Mouse (Mus musculus) cerebellum, adult 11 months (tissue): ENCODE data around the gene Abcb4.
"Not testable (repeated sequence)": the region's sequence is repeated elsewhere in the genome, so short reads cannot be mapped to it uniquely, and the experiment has no call there.

Experiments used
- DNase-seq: peaks from one replicate; pipeline ENCODE4 v3.0.0; 2022

Abcb4 gene

GRCm38 (mm10) chr5:8893300-8894103 is at the start of gene Abcb4:
Gene Abcb4 (plus strand): TSS chr5:8893717.
- peak; percentile 27 for DNase-seq

GRCm38 (mm10) chr5:8848607-8849575 is 44.6 kb upstream of the Abcb4 start:
- DNase-seq = not testable (repeated sequence)

GRCm38 (mm10) chr5:8850851-8851250 is 42.7 kb upstream of the Abcb4 start:
- DNase-seq = no peak

DNA sequence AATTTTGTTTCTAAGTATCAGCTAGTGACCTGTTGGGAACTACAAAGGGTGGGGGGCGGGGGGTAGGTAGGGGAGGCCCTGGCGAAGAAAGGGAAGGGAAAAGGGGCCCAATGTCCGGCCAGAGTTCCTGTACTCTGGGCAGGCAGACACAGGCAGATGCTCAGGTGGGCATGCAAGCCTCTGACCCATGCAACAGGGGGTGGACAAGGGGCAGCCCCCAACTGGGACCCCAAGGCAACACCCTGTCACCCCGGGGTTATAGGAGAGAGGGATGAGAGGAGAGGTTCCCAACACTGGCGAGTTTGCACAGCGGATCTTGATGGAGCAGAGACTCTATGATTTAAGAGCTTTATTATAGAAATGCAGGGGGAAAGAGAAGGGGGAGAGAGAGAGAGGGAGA is 36.3 kb upstream of the Abcb4 start:
- DNase-seq = no peak

DNA sequence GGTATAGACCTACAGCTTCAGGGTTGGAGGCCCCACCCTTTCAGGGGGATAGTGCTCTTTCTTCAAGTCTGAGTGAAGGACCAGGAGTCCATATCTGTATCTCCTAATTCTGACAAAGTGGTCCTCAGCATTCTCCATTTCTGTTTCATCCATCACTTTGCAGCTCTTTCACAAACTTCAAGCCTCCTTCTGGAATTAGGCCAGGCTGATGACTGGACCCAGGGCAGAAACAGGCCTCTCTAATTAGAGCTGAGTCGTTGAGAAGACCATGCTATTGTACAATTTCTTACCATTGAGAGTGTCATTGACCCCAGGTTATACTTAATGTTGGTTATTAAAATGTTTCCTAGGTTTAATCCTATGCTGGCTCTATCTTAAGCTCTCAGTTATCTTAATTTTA is 31.7 kb upstream of the Abcb4 start:
- no peak for DNase-seq

GRCm38 (mm10) chr5:8863580-8864337 is 29.8 kb upstream of the Abcb4 start:
- no peak for DNase-seq

DNA sequence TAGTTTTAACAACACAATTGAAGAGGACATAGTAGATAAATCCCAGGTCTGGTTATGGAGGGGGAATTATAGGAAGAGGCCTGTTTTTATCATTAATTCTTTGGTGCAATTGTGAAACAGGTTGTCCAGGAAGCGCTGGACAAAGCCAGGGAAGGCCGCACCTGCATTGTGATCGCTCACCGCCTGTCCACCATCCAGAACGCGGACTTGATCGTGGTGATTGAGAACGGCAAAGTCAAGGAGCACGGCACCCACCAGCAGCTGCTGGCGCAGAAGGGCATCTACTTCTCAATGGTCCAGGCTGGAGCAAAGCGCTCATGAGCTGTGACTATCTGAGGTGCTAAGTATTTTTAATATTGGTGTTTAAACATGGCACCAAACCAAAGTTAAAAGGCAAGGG is 27.9 kb upstream of the Abcb4 start:
- not testable (repeated sequence) for DNase-seq

GRCm38 (mm10) chr5:8866366-8866765 is 27.2 kb upstream of the Abcb4 start:
- DNase-seq = no peak

GRCm38 (mm10) chr5:8868019-8868418 is 25.5 kb upstream of the Abcb4 start:
- no peak for DNase-seq

DNA sequence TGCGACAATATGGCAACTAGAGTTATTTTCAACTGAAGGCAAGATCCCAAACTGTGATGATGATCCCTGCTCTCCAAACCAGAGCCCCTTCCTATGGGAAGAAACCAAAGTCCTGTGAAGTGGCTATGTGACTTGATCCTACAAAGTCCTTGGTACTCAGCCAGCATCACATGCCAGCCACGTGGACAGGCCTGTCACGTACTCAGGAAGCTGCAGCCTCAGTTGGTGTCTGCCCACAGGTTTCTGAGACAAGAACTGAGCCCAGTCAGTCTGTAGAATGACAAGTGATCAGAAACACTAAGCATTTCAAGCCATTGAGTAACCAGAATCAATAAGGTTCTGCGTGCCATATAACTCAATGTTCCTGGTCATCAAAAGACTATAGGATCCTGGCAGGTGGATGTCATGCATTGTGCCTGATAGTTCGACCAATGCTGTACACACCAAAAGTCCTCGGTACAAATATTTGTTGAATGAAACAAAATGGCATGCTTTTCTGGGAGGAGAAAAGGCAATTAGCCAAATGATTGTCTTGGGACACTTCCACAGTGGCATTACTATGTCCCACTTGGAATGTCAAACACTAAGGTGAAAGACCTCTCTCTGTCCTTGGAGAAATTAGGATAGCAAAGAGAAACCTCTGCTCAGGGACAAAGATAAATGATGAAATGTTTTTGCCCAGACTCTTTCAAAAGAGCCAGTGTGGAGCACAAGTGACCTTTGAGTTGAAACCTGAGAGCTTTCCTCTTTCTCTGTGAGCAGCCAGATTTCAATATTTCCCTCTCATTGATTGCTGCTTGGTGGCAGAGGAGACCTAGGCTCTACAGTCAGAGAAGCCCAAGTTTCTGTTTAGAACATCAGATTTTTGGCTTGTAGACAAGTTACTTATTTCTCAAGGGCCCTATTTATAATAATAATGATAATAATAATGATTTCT is 20.3 kb upstream of the Abcb4 start:
- DNase-seq = no peak

GRCm38 (mm10) chr5:8877086-8877485 is 16.4 kb upstream of the Abcb4 start:
- no peak for DNase-seq

DNA sequence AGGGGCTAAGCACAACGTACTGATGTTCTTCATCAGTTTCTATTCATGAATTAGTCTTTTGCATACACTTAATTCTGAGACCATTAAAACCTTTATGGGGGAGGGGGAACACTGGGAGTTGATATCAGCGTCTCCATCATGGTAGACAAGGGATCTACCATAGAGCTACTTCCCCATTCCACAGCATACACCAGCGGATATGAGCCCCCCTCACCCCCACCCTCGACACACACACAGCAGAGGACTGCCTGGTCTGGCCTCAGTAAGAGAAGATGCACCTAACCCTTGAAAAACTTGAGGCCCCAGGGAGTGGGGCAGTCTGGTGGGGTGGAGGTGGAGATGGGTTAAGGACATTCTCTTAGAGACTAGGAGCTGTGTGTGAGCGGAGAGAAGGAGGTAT is 15.7 kb upstream of the Abcb4 start:
- DNase-seq = no peak

- no peak for DNase-seq
These were observed 7.7 kb upstream of the Abcb4 start for GRCm38 (mm10) chr5:8885837-8886236.

DNA sequence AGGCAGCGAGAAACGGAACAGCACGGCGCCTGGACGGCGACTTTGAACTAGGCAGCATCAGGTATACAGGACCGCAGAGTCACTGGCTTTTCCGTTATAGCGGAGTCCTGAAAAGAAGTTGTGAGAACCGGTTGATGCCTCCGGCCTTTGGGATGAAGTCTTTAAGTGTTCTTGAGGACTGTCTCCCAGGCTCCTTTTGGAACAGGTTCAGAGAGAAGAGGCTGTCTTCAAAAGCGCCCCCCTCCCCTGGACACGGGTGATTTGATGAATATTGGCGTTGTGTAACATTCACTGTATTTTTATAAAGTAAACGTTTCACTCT is 548 bp downstream of the Abcb4 start:
- DNase-seq = peak; percentile 5

DNA sequence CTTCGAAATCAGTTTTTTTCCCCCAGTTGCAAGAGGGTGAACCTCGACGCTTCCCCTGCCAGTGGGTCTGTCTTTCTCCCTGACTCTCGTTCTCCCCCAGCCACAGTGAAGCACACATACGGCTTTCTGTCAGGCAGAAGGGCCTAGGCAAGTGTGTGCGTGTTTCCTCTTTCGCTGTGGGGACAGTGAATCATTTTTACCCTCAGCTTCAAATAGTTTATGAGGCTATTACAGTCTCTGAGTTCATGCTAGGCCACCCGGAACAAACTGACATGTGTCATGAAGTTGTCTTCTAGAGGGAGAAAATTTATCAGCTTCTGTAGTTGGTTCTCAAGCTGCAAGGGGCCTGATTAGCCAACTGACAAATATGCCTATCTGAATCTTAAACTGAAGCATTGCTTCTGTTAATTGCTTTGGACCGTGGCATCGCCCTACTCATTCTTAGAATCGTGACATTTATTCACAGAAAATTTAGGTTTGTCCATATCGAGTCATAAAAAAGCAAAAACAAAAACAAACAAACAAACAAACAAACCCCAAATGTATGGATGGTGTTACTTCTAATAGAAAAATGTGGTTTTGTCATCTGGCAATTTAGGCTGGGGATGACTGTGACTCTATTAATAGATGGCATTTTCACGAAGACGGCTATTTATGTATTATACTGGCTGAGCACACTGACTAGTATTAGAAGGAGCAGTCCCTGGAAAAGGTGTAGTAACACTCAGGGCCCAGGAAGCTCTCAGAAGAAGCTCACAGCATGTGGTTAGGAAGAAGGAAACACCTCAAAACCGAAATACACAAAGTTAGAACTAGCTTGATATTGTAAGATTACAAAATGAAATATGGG is 1.3 kb downstream of the Abcb4 start:
- DNase-seq = no peak

- DNase-seq = no peak
These were observed 2.7 kb downstream of the Abcb4 start for GRCm38 (mm10) chr5:8896198-8896597.

DNA sequence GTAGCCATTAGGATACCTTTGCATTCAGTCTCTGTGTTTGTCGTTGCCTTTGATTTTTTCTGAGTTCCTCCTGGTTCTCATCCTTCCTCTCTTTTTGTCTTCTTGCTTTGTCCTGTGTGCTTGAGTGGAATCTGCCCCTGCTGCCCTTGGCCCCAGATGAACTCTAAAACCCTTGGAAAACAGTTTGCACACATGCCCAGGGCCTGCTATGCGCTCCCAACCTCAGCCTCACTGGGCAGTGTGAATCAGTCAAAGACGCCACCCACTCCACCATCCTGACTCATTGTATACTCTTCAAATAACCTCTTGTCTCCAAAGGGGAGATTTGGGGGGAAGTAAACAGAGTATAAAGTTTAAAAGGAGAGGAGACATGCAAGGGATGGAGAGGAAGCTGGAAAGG is 4.7 kb downstream of the Abcb4 start:
- DNase-seq = no peak

- DNase-seq = no peak
These were observed 7.5 kb downstream of the Abcb4 start for GRCm38 (mm10) chr5:8901001-8901400.

DNA sequence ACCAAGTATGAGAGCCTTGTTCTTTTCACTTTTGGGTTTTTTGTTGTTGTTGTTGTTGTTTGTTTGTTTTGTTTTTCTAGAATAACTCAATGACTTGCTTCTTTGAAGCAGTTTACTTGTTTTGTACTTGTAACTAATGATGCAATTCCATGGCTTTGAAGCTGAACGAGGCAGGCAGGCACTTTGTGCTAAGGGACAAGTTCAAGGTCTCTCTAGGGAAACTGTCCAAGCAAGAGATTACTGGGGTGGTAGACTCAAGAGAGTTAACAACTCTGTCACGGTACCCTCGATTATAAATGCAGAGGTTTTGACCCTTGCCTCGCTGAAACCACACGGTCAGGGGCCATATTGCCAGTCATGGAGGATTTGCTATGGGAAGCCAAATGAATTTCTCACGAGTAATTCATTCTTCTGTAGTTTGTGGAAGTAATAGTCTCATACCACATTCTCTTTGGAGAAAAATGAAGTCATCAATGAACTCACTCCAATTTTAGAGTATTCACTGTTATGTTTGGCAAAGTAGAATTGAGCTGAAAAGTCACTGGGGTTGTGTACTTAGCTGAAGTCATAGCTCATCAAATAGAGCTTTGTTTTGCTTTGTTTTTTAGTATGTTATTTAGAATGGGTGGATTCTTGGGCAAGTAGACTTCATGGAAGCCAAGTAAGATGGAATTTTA is 8.8 kb downstream of the Abcb4 start:
- no peak for DNase-seq

DNA sequence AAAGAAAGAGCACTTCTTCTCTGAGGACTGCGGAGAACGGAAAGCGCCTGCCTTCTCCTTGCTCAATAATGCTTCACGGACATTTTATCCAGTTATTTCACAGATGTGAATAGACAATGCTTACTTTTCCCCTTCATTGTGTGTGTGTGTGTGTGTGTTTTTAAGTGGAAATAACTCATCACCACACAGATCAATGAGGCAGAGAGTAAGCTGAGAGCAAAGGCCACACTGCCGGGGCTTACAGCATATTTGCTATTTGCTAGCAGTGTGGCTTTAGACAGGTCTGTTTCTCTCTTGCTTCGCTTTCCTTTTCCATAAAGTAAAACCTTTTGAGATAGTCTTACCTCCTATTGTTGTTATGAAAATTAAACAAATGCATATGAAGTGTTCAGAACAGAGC is 11.0 kb downstream of the Abcb4 start:
- no peak for DNase-seq
